10 mouse cellular contexts compared by ENCODE assay signal in the genomic region with DNA sequence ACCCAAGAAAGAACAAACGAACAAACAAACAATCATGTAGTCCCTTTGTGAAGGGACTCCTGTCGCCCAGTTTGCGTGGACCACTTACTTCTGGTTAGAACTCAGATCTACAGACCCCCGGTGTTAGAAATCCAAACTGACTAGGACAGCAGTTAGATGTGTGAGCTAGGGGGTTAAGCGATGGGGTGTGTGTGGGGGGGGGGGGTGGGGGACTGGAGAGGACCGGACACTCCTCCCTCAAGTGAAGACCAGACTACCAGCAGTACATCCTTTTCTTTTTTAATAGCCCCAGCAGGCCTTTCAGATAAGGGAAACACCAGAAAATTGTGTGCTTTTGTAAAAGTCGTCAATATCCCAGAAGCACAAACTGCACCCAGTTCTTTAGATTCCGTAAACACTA. TPM values are rescaled to one million over a fixed set of nuclear protein-coding genes. Genes with fewer than 3 reads are reported as not detected.
DNase-seq lines count a peak whose midpoint lies in the region; ATAC-seq and TF ChIP-seq lines count a peak whose summit lies in the region.
"Had no signal": no experiment of that assay in that cellular context is flagged by ENCODE, and none has a peak within 500 bp of the region (broad histone marks: within the 10 kb centered on the region; RNA-seq: fewer than 3 reads in every experiment).

No protein-coding gene starts in this region.

- TF ChIP-seq CTCF in liver, postnatal 0 days (IDR thresholded peaks at IDR 0.05; ENCODE audit: low read depth), result no peak

- H3K27ac ChIP-seq in heart, embryonic 13.5 days (replicated peaks), result peak overlapping the region; percentile 67
- no peak overlapping the region for H3K27ac ChIP-seq in brown adipose tissue, adult 24 weeks (replicated peaks; ENCODE audit: low read depth, low read length)
- H3K27ac ChIP-seq in hindbrain, embryonic 13.5 days, result peak overlapping the region; percentile 76
- H3K27ac ChIP-seq in liver, postnatal 0 days (ENCODE audit: low read depth), result no peak overlapping the region

- no peaks in the 10 kb centered on the region for H3K9me3 ChIP-seq in heart, embryonic 13.5 days
- H3K9me3 ChIP-seq in hindbrain, embryonic 13.5 days, result no peaks in the 10 kb centered on the region
- H3K9me3 ChIP-seq in liver, postnatal 0 days (ENCODE audit: low read length), result no peaks in the 10 kb centered on the region

- ATAC-seq in heart, embryonic 13.5 days (ENCODE audit: extremely low read depth, insufficient number of reproducible peaks, low FRiP score, low TSS enrichment), result no peak
- ATAC-seq in hindbrain, embryonic 13.5 days (ENCODE audit: low FRiP score), result peak; percentile 59
- no peak for ATAC-seq in liver, postnatal 0 days
- ATAC-seq in megakaryocyte progenitor cell, adult 5-6 weeks (replicated peaks; ENCODE audit: poor library complexity), result no peak

- H3K36me3 ChIP-seq in heart, embryonic 13.5 days, result no peaks in the 10 kb centered on the region
- H3K36me3 ChIP-seq in hindbrain, embryonic 13.5 days, result no peaks in the 10 kb centered on the region
- H3K36me3 ChIP-seq in liver, postnatal 0 days (replicated peaks; ENCODE audit: insufficient read depth, low read length), result no peaks in the 10 kb centered on the region

- H3K4me3 ChIP-seq in heart, embryonic 13.5 days, result peak overlapping the region; percentile 57
- peak overlapping the region; percentile 29; the same call in 1 of the 2 replicates for H3K4me3 ChIP-seq in brown adipose tissue, adult 24 weeks (ENCODE audit: insufficient read depth, low read depth, low read length)
- H3K4me3 ChIP-seq in hindbrain, embryonic 13.5 days, result peak overlapping the region; percentile 48
- H3K4me3 ChIP-seq in liver, postnatal 0 days (ENCODE audit: low read depth, low read length), result peak overlapping the region; percentile 41; the same call in 1 of the 2 replicates

- peaks cover 26% of the 10 kb centered on the region for H3K4me1 ChIP-seq in heart, embryonic 13.5 days
- no peaks in the 10 kb centered on the region for H3K4me1 ChIP-seq in brown adipose tissue, adult 24 weeks (ENCODE audit: control insufficient read depth, insufficient read depth, insufficient read length, low read length)
- H3K4me1 ChIP-seq in hindbrain, embryonic 13.5 days (replicated peaks), result peaks cover 40% of the 10 kb centered on the region
- H3K4me1 ChIP-seq in liver, postnatal 0 days (ENCODE audit: insufficient read depth), result peaks cover 13% of the 10 kb centered on the region

- peak overlapping the region; percentile 71 for H3K4me2 ChIP-seq in heart, embryonic 13.5 days
- H3K4me2 ChIP-seq in hindbrain, embryonic 13.5 days, result peak overlapping the region; percentile 59
- H3K4me2 ChIP-seq in liver, postnatal 0 days (ENCODE audit: low read depth, low read length), result peak overlapping the region; percentile 66; the same call in 1 of the 2 replicates

- TF ChIP-seq EP300 in liver, postnatal 0 days (IDR thresholded peaks at IDR 0.05; ENCODE audit: low read depth), result no peak

- peak overlapping the region; percentile 80 for H3K9ac ChIP-seq in heart, embryonic 13.5 days
- no peak overlapping the region; the same call in 1 of the 2 replicates for H3K9ac ChIP-seq in hindbrain, embryonic 13.5 days
- no peak overlapping the region; the same call in 1 of the 2 replicates for H3K9ac ChIP-seq in liver, postnatal 0 days (replicated peaks)

- no peak for DNase-seq in heart, adult 11 months
- no peak for DNase-seq in liver, postnatal 0 days
- DNase-seq in cerebellum, adult 8-10 months, result no peak
- DNase-seq in Muller cell, postnatal 12 days (ENCODE audit: inconsistent ontology term), result no peak

- WGBS in heart, embryonic 13.5 days, result 56% methylated on average over 8 of the region's 8 CpGs
- WGBS in hindbrain, embryonic 13.5 days, result 48% methylated on average over 8 of the region's 8 CpGs
- WGBS in liver, postnatal 0 days (ENCODE audit: insufficient replicate concordance), result 57% methylated on average over 8 of the region's 8 CpGs

- H3K27me3 ChIP-seq in heart, embryonic 13.5 days (replicated peaks), result peaks cover 4% of the 10 kb centered on the region; the same call in 1 of the 2 replicates
- H3K27me3 ChIP-seq in hindbrain, embryonic 13.5 days, result no peaks in the 10 kb centered on the region
- H3K27me3 ChIP-seq in liver, postnatal 0 days (ENCODE audit: insufficient read depth, low read length), result no peaks in the 10 kb centered on the region

RNA-seq across cellular contexts. Expression of a gene that starts 0.6 kb away (rescaled TPM):
- polyA plus RNA-seq in heart, embryonic 13.5 days (2015; fragmentation: Nextera tagmentation; extraction: Ambion mirVana), result 20.8 and 22.4 TPM in 2 replicates
- polyA plus RNA-seq in brown adipose tissue, adult 24 weeks (2012; ENCODE audit: insufficient read depth, insufficient read length, missing spikeins), result 5.2 TPM in 1 of 2 replicates, not detected in the other
- 77.9 and 83.6 TPM in 2 replicates for polyA plus RNA-seq in hindbrain, embryonic 13.5 days (2015; fragmentation: Nextera tagmentation; extraction: Ambion mirVana)
- polyA plus RNA-seq in liver, postnatal 0 days (2015; fragmentation: Nextera tagmentation; extraction: Ambion mirVana), result 87.8 and 106 TPM in 2 replicates
- total RNA-seq in megakaryocyte progenitor cell, adult 5-6 weeks (2015), result 10.8 and 14.6 TPM in 2 replicates
- 11.8 and 13.6 TPM in 2 replicates for total RNA-seq in megakaryocyte progenitor cell, adult 5-6 weeks (2017)

RNA-seq across cellular contexts. Expression of a gene that starts 21.1 kb away (rescaled TPM):
- polyA plus RNA-seq in heart, embryonic 13.5 days (2015; fragmentation: Nextera tagmentation; extraction: Ambion mirVana), result 55.7 and 61.2 TPM in 2 replicates
- 58.8 and 67.3 TPM in 2 replicates for polyA plus RNA-seq in brown adipose tissue, adult 24 weeks (2012; ENCODE audit: insufficient read depth, insufficient read length, missing spikeins)
- 14.7 and 17.0 TPM in 2 replicates for polyA plus RNA-seq in hindbrain, embryonic 13.5 days (2015; fragmentation: Nextera tagmentation; extraction: Ambion mirVana)
- 32.8 and 39.4 TPM in 2 replicates for polyA plus RNA-seq in liver, postnatal 0 days (2015; fragmentation: Nextera tagmentation; extraction: Ambion mirVana)
- total RNA-seq in megakaryocyte progenitor cell, adult 5-6 weeks (2015), result 12.1 and 13.3 TPM in 2 replicates
- 9.4 and 12.7 TPM in 2 replicates for total RNA-seq in megakaryocyte progenitor cell, adult 5-6 weeks (2017)

RNA-seq across cellular contexts. Expression of a gene that starts 24.1 kb away (rescaled TPM):
- polyA plus RNA-seq in heart, embryonic 13.5 days (2015; fragmentation: Nextera tagmentation; extraction: Ambion mirVana), result not detected in 2 replicates
- not detected in 2 replicates for polyA plus RNA-seq in brown adipose tissue, adult 24 weeks (2012; ENCODE audit: insufficient read depth, insufficient read length, missing spikeins)
- not detected in 2 replicates for polyA plus RNA-seq in hindbrain, embryonic 13.5 days (2015; fragmentation: Nextera tagmentation; extraction: Ambion mirVana)
- polyA plus RNA-seq in liver, postnatal 0 days (2015; fragmentation: Nextera tagmentation; extraction: Ambion mirVana), result not detected in 2 replicates
- not detected in 2 replicates for total RNA-seq in megakaryocyte progenitor cell, adult 5-6 weeks (2015)
- not detected in 2 replicates for total RNA-seq in megakaryocyte progenitor cell, adult 5-6 weeks (2017)
- total RNA-seq: common myeloid progenitor, adult 5-6 weeks had no signal
- polyA plus RNA-seq: C2C12 had no signal

RNA-seq across cellular contexts. Expression of a gene that starts 29.4 kb away (rescaled TPM):
- 0.19 and 0.66 TPM in 2 replicates for polyA plus RNA-seq in heart, embryonic 13.5 days (2015; fragmentation: Nextera tagmentation; extraction: Ambion mirVana)
- polyA plus RNA-seq in brown adipose tissue, adult 24 weeks (2012; ENCODE audit: insufficient read depth, insufficient read length, missing spikeins), result 1.5 and 2.8 TPM in 2 replicates
- 0.09 and 0.13 TPM in 2 replicates for polyA plus RNA-seq in hindbrain, embryonic 13.5 days (2015; fragmentation: Nextera tagmentation; extraction: Ambion mirVana)
- 29.0 and 35.0 TPM in 2 replicates for polyA plus RNA-seq in liver, postnatal 0 days (2015; fragmentation: Nextera tagmentation; extraction: Ambion mirVana)
- total RNA-seq in megakaryocyte progenitor cell, adult 5-6 weeks (2015), result 0.07 TPM in 1 of 2 replicates, not detected in the other
- total RNA-seq in megakaryocyte progenitor cell, adult 5-6 weeks (2017), result 0.03 TPM in 1 of 2 replicates, not detected in the other
- total RNA-seq: common myeloid progenitor, adult 5-6 weeks had no signal

RNA-seq across cellular contexts. Expression of a gene that starts 30.0 kb away (rescaled TPM):
- not detected in 2 replicates for polyA plus RNA-seq in heart, embryonic 13.5 days (2015; fragmentation: Nextera tagmentation; extraction: Ambion mirVana)
- not detected in 2 replicates for polyA plus RNA-seq in brown adipose tissue, adult 24 weeks (2012; ENCODE audit: insufficient read depth, insufficient read length, missing spikeins)
- not detected in 2 replicates for polyA plus RNA-seq in hindbrain, embryonic 13.5 days (2015; fragmentation: Nextera tagmentation; extraction: Ambion mirVana)
- polyA plus RNA-seq in liver, postnatal 0 days (2015; fragmentation: Nextera tagmentation; extraction: Ambion mirVana), result not detected in 2 replicates
- not detected in 2 replicates for total RNA-seq in megakaryocyte progenitor cell, adult 5-6 weeks (2015)
- not detected in 2 replicates for total RNA-seq in megakaryocyte progenitor cell, adult 5-6 weeks (2017)
- total RNA-seq: common myeloid progenitor, adult 5-6 weeks had no signal
- polyA plus RNA-seq: C2C12 had no signal

Comparison
In these comparisons a context has a peak if more than half of its experiments do, and no peak if none do; other contexts are left out.
1. H3K27ac ChIP-seq: peak in heart, embryonic 13.5 days (single experiment) and hindbrain, embryonic 13.5 days (single experiment); none in brown adipose tissue, adult 24 weeks (single experiment) and liver, postnatal 0 days (single experiment).
2. Peak in every context shown above with its lines, with median percentiles within 50 percentile points of each other: H3K4me2 ChIP-seq and H3K4me3 ChIP-seq.